Mouse (Mus musculus) kidney, adult 8-10 months (tissue): ENCODE measurements around the gene Ehd1.
"Not testable (repeated sequence)": the region's sequence is repeated elsewhere in the genome, so short reads cannot be mapped to it uniquely, and the experiment has no call there.

ENCODE experiments used
- DNase-seq, 2 experiments: peaks; one replicate each; pipeline ENCODE4 v3.0.0; 2022

The Ehd1 gene

DNA sequence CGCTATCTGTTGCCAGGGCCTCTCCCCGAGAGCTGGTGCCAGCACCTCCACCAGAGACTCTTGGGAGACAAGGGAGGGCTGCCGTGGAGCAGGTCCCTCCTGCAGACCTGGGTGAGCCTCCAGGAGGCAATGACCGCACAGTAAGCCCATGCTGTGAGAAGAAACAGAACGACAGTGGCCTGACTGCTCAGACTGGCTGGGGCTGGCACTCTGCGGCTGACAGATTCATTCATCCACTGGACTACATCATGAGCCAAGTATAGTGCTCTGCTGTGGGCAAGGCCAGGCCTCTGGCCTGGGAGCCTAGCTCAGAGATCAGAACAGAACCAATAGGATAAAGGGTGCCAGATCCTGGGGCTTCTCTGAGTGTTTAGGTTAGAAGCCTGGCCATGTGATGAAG, 27.3 kb downstream of the Ehd1 start:
- DNase-seq = no peak

DNA sequence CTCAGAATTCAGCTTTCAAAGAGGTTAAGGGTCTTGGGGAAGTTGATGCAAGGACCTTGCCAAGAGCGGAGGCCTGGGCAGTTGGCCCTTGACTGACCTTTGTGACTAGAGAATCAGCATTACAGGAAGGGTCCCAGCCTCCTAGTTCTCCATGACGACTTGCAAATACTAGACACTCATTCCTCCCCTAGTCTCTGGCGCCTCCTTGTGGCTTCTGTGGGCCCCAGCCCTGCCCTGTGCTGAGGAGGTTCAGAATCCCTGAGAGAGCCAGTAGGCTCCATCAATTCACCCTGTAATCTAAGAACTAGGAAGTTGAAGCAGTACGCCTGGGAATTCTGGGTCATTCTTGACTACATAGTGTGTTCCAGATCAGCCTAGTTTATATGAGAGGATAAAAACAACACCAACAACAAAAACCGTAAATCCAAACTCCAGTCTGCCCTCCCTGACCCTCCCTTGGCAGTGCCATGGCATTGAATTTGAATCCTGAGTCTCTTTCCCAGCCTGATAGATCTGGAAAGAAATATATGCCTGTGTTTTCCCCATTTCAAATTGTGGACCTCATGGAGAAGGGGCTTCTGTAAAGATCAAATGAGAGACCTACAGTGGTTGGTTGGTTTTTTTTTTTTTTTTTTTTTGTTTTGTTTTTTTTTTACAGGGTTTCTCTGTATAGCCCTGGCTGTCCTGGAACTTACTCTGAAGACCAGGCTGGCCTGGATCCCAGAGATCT, 28.4 kb downstream of the Ehd1 start:
- DNase-seq = peak; percentile 90 to 92

DNA sequence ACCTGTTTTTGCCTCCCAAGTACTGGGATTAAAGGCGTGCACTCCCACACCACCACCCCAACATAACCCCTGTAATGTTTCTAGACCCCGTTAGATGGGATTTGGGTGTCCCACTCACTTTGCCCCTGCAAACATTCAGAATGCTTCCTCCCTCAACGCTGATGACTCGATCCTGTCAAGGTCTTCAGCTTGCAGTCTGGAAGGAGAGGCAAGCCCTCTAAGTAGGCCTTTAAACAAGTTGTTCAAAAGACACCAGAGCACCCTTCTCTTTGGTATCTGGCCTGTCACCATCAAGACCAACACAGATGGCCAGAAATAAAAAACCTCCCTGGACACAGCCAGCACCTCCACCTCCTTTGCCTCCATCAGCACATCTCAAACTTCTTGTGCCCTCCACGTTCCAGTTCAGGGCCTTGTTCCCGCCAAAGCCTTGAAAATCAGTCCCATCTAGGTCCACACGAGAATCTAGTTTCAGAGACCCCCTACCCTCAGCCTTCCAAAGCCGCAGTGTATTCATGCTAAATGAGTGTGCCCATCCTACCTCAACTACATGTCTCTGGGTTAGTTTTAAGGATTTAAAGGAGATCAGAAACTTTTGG, 29.1 kb downstream of the Ehd1 start:
- DNase-seq = no peak

DNA sequence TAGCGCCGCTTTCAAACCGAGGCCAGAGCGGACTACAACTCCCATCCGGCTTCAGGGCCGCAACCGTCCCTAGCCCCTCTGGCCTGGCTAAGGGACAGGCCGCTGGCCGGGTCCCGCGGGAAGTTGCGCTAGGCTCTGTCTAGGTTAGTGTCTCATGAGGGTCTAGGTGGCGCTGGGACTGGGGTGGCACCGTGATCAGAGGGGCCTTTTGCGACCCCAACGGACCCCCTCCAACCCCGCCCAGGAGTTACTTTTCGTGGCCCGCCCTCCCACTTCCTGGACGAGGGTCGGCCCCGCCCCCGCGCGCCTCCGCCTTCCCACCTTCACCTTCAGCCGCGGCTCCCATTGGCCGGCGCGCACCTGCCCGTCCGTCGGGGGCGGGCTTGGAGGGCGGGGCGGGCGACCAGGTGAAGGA, 29.6 kb downstream of the Ehd1 start, which contains the start of gene Cdc42bpg:
Gene Cdc42bpg (plus strand): TSS at position 320 of the 415 bp plus-strand sequence.
- peak; percentile 94 for DNase-seq

DNA sequence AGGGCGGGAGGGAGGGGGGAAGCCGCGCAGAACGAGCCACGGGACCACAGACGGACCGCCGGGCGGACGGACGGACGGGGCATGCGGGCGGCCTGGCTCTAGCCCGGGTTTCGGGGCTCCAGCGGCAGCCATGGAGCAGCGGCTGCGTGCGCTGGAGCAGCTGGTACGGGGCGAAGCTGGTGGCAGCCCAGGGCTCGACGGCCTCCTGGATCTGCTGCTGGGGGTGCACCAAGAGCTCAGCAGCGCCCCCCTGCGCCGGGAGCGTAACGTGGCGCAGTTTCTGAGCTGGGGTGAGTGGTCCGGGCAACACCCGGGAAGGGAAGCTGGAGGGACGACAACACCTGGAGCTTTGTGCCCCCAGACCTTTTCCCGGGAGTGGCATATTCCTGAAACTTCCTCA, 30.1 kb downstream of the Ehd1 start:
- peak; percentile 79 to 81 for DNase-seq

DNA sequence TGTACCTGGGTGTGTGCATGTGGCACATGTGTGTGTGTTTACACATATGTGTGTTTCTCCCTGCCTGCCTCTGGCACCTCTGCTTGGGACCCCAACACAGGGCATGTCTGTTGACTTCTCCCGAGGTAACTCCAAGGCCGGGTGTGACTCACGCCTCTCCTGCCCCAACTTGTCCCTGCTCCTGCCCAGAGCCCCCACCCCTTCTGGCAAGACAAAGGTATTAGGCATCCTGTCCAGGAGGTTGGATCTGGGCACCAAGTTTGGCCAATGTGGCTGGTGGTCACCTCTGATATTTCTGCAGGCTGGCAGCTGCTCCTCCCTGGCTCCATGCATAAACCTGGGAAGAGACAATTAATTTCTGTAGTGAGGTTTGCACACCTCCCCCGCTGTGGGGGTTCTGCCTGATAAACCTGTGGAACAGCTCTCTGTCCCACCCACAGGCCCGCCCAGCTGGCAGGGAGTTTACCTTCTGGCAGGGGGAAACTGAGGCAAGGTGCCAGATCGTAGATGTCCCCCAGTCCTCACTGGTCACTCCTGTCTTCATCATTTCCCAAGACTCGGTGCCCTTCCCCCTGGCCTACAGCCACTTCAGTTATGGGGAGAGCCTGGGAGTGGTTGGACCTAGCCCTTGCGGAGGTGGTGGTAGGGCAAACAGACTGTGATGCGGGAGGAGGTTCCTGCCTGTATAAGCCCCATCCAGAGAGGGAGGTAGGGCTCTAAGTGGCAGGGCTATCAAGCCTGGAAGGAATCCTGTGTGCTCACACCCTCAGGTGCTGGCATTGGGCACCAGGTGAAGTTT, 31.4 kb downstream of the Ehd1 start:
- DNase-seq = no peak

DNA sequence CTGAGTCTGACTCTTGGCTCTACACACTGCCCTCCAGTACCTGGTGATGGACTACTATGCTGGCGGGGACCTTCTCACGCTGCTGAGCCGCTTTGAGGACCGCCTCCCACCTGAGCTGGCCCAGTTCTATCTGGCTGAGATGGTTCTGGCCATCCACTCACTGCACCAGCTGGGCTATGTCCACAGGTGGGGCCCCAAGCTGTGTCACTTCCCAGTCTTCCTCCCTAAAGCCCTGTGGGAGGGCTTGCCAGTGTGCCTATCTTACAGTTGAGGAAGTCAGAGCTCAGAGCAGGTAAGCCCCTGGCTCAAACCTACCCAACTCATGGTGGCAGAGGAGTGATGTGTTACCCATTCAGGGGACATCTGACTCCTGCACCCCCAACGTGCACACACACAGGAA, 33.7 kb downstream of the Ehd1 start:
- DNase-seq = no peak

DNA sequence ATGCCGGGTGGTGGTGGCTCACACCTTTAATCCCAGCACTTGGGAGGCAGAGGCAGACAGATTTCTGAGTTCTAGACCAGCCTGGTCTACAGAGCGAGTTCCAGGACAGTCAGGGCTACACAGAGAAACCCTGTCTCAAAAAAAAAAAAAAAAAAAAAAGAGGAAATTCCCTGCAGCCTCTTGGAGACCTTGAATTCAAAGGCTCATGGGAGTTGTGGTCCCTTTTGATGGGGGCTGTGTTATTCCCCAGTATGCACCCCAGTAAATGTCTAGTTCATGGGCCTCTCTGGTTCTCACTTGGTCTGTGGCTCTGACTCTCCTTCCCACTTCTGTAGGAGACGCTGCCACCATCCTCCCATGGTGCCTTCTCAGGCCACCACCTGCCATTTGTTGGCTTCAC, 35.3 kb downstream of the Ehd1 start:
- DNase-seq = not testable (repeated sequence)

DNA sequence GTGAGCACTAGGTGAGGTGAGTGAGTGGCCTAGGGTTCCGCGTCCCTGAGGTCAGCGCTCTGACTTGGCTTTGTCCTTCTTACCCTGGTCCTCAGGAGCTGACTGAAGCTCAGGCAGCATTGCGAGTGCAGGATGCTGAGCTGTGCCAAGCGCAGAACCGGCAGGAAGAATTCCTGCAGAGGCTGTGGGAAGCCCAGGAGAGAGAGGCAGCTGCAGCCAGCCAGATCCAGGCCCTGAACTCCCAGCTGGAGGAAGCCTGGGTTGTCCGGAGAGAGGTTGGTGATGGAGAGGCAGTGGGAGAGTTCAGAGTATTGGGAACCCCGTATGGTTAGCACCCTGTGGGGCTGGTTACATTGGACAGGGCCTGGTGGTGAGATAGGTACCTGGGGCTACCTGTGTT, 37.3 kb downstream of the Ehd1 start:
- no peak for DNase-seq

DNA sequence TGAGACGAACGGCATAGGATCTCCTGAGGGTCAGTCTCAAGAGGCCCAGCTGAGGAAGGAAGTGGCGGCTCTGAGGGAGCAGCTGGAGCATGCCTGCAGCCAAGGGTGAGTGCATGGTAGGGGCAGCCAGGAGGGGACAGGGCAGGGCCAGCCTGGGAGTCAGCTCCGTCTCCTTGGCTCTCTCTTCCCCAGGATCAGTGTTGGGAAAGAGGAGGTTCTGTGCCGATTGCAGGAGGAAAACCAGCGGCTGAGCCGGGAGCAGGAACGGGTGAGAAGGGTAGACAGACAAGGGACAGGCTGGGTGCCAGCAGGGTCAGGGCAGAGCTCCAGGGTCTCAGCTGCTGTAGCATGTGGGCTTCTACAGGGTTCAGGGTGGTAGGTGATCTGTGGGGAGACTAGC, 38.0 kb downstream of the Ehd1 start:
- DNase-seq = no peak

DNA sequence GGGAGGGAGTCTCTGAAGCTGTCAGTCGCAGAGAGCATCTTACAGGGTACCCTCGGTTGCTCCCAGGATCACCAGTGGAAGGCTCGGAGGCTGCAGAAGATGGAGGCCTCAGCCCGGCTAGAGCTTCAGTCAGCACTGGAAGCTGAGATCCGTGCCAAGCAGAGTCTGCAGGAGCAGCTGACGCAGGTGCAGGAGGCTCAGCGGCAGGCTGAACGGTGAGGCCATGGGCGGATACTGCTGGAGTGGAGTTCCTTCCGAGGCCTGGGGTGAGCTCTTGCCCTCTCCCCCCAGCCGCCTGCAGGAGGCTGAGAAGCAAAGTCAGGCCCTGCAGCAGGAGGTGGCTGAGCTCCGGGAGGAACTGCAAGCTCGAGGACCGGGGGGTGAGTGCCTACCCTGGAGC, 39.0 kb downstream of the Ehd1 start:
- DNase-seq = no peak

DNA sequence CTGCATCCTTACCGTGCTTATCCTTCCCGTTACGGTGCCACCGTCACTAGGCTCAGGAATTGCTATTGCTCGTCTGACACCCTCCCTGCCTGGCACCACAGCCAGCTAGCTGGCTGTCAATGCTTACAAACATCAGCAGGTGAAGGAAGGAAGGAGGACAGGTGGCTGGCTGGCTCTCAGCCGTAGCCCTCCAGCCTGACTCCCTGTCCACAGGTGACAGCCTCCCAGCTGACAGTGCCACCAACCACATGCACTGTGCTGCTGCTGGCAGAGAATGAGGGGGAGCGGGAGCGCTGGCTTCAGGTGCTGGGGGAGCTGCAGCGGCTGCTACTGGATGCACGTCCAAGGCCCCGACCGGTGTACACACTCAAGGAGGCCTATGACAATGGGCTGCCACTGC, 41.6 kb downstream of the Ehd1 start:
- DNase-seq = no peak

DNA sequence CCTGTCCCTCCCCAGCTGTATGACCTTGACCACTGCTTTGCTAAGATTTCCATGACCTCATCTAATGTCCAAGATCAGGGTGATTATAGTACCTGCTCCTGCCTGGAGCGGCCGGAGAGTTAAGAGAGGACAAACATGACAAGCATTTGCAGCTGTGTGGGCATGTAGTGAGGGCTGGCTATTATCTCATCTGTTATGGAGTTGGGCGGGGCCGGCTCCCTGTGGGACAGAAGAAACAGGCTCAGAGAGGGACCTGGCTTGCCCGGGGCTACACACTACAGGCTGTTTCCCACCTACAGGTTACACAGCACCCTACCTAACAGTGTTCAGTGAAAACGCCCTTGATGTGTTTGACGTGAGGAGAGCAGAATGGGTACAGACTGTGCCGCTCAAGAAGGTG, 44.8 kb downstream of the Ehd1 start:
- DNase-seq = no peak

DNA sequence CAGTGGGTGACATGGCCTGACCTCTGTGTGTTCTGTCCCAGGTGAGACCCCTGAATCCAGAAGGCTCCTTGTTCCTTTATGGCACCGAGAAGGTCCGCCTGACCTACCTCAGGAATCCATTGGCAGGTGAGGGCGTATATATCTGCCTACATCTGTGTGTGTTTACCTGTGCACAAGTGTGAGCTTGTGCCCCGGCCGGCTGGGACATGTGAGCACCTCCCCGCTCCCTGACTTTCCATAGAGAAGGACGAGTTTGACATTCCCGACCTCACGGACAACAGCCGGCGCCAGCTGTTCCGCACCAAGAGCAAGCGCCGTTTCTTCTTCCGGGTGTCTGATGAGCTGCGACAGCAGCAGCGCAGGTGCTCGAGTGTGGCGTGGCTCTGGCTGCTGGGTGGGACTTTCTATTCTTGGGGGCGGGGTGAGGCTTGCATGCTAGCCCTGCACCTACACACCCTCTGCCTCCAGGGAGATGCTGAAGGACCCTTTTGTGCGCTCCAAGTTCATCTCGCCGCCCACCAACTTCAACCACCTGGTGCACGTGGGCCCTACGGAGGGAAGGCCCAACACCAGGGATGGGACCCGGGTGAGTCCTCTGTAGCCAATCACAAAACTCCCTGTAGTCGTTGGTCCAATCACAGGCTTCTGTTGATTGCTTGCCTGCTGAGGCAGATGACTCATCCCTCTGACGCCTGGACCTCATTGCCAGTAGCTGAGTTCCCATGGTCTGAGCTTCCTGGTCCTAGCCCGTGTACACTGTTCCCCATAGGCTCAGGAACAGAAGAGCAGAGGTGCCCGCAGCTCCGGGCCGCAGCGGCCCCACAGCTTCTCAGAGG, 45.5 kb downstream of the Ehd1 start:
- DNase-seq = no peak

DNA sequence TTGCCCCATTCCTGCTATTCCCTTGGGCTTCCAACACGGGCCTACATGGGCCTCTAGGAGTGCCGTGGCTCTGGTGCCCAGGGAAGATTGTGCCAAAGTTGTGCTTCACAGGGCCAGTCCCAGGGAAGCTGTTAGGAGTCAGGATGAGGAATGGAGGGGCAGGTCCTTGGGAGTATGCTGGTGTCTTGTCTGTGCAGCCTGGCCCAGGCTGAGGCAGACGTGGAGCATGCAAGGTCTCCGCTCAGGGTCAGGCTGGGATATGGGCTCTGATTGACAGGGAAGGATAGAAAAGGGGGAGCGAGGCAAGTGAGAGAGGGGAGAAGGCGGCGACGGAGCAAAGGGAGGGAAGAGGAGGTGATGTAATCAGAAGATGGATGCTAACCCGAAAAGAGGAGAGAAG, 48.2 kb downstream of the Ehd1 start:
- no peak for DNase-seq

DNA sequence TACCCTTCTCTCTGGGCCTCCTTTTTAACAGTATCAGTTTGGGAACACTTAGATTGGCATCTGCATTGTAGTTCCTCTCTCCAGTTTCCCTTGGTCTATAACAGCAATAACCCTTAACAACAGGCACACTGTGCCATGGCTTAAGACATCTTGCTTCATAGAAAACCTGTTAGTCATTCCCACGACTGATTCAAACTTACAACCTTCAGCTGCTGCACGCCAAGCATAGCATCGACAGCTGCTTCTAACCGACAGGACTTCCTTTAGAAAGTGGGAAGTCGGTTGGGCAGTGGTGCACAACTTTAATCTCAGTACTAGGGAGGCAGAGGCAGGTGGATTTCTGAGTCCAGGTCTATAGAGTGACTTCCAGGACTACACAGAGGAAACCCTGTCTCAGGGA, 54.7 kb downstream of the Ehd1 start:
- DNase-seq = no peak

DNA sequence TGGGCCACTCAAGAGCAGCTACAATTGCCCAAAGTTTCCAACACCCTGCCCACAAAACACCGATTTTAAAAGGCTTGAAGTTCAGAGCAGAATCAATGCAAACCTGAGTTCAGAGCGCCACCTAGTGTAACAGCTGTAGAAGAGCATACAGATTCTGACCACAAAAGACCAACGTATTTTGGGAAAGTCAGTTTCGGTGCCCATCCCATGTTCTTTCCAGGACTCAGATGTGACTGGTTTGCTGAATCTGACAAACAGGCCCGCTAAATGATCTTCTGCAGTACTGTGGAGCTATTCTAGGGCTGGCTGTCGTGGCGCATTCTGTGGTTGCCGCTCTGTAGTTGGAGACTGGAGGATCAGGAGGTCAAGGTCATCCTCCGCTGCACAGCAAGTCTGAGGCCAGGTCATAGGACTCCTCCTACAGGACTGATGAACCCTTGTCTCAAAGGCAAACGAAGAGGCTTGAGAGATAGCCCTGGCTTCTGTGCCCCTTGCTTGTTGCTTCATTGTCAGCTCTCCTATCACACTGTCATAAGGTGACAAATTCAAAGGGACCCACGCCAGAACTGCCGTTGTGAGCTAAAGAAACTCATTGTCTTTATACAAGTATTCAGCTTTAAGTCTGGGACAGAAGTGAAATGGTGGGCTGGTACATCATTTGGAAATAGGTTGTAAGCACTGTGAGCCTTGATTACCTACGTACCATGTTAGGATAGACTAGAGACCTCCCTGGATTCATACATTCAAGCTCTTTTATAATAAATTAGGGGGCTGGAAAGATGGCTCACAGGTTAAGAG, 55.4 kb downstream of the Ehd1 start:
- peak in 1 of 2 experiments; percentile 45 for DNase-seq

DNA sequence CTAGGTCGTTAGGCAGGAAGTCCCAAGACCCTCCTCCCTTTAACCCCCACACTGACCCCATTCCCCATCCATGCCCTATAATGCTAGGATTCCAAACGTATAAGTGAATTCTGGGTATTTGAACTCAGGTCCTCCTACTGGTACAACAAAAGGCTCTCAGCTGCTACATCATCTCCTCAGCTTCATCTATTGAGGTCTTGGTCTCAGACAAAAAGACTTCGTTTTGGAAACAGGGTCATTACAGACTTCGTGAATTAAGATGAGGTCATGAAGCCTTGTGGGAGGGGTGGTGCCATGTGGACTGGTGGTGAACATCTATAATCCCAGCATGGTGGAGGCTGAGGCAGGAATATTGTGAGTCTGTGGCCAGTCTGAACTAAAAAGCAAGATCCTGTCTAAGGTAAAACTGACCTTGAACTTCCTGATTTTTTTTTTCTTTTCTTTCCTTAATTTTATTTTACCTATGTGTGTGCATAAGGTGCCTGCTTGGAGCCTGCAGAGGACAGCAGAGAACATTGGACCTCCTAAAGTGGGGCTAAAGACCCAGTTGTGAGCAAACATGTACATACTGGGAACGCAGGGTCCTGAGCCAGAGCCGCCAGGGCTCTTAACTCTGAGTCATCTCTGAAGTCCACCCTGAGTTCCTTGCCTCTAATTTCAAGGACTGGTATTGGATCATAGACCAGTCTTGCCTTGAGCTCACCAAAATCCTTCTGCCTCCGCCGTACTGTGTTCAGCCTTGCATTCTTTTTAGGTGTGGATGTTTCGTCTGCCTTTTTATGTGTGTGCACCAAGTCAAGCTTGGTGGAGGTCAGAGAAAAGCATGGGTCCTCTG, 57.5 kb downstream of the Ehd1 start:
- no peak for DNase-seq

DNA sequence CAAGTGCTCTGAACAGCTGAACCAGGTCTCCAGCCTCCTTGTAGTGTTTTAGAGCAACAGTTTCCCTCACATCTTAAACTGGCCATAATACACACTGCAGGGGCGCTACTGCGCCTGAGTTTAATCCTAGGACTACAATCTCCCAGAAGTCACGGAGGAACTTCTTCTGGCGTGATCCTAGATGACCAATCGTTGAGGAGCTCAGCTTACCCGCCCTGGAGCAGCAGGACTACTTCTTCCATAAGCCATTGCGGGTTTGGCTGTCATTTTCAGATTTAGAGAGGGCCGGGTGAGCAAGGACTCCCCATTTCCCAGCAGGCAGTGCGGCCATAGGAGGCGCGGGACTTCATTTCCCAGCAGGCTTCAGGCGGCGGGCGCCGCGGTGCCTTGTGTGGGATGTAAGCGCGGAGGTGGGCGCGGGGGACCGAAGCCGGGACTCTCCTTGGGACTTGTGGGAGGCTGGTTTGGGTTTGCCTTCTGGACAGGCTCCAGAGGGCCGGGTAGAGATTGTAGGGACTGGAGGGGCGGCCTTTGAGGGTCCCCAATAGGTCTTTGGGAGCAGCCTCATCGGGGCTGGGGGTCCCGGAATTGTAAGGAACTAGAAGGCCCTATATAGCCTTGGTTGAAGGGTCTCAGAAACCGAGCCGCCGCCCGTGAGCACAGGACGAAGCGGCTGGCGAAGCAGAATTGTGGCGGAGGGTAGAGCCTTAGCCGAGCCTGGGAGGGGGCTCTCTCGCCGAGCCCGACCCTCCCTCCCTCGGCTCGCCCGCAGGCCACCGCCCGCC, 58.3 kb downstream of the Ehd1 start, which contains the start of gene Men1:
Gene Men1 (plus strand): TSS at position 307 of the 785 bp plus-strand sequence.
- DNase-seq = peak; percentile 96 to 98

DNA sequence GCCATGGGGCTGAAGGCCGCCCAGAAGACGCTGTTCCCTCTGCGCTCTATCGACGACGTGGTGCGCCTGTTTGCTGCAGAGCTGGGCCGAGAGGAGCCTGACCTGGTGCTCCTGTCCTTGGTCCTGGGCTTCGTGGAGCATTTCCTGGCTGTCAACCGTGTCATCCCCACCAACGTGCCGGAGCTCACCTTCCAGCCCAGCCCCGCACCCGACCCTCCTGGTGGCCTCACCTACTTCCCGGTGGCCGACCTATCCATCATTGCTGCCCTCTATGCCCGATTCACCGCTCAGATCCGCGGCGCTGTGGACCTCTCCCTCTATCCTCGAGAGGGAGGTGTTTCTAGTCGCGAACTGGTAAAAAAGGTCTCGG, 58.9 kb downstream of the Ehd1 start:
- no peak for DNase-seq
